Mouse (Mus musculus) MEL (cell line): ENCODE measurements around the gene Enoph1. TPM values are rescaled to one million over a fixed set of nuclear protein-coding genes. Genes with fewer than 3 reads are reported as not detected.

ENCODE experiments used
- DNase-seq: peaks from one replicate; pipeline ENCODE4 v3.0.0; 2011; ENCODE audit warnings: low read depth, low spot score
- H3K27ac ChIP-seq: 2 replicates; pipeline ENCODE4 v1.5.1; 2012; ENCODE audit warnings: low read depth, mild to moderate bottlenecking, control low read depth, low read length, moderate library complexity; ENCODE audit not compliant: control insufficient read depth
- H3K27me3 ChIP-seq, 2 experiments: fragments of 150-350 bp in 1 of 2; sonication (generic) in 1 of 2; 2 replicates each; pipeline ENCODE4 v1.6.1; 2012; ENCODE audit warnings: low read length in 2 of 2, mild to moderate bottlenecking in 2 of 2, improper control_type of control experiment in 1 of 2, moderate library complexity in 1 of 2; ENCODE audit not compliant: insufficient read depth in 2 of 2, control insufficient read depth in 1 of 2
- H3K36me3 ChIP-seq, 2 experiments: 2 replicates each; pipeline ENCODE4 v1.6.1; 2012 to 2014; ENCODE audit warnings: low read length in 2 of 2, improper control_type of control experiment in 1 of 2, inconsistent platforms in 1 of 2, mild to moderate bottlenecking in 1 of 2; ENCODE audit not compliant: insufficient read depth in 2 of 2, control insufficient read depth in 1 of 2
- H3K4me1 ChIP-seq, 2 experiments: fragments of 150-350 bp in 1 of 2; sonication (generic) in 1 of 2; 2 replicates each; pipeline ENCODE4 v1.6.1; 2012; ENCODE audit warnings: low read length in 2 of 2, improper control_type of control experiment in 1 of 2, mild to moderate bottlenecking in 1 of 2; ENCODE audit not compliant: insufficient read depth in 2 of 2, control insufficient read depth in 1 of 2
- H3K4me3 ChIP-seq, 2 experiments: fragments of 150-350 bp in 1 of 2; sonication (generic) in 1 of 2; 2 replicates each; pipeline ENCODE4 v1.5.1; 2012; ENCODE audit warnings: low read depth in 2 of 2, low read length in 2 of 2, mild to moderate bottlenecking in 2 of 2, moderate library complexity in 2 of 2, control low read depth in 1 of 2, improper control_type of control experiment in 1 of 2; ENCODE audit not compliant: control insufficient read depth in 1 of 2, insufficient read depth in 1 of 2
- H3K79me2 ChIP-seq: 2 replicates; pipeline ENCODE4 v1.6.1; 2012; ENCODE audit warnings: mild to moderate bottlenecking, low read length, moderate library complexity; ENCODE audit not compliant: control insufficient read depth, poor library complexity, insufficient read depth
- H3K9ac ChIP-seq: 2 replicates; pipeline ENCODE4 v1.6.1; 2012; ENCODE audit warnings: low read depth, mild to moderate bottlenecking, control low read depth, low read length, moderate library complexity; ENCODE audit not compliant: control insufficient read depth, poor library complexity, severe bottlenecking
- H3K9me3 ChIP-seq: fragments of 150-350 bp; sonication (generic); replicated peaks from 2 replicates; pipeline ENCODE4 v1.6.1; 2012; ENCODE audit warnings: mild to moderate bottlenecking, low read length, improper control_type of control experiment, moderate library complexity; ENCODE audit not compliant: insufficient read depth
- BHLHE40 ChIP-seq: IDR thresholded peaks from 2 replicates; pipeline ENCODE4 v1.6.1; 2012; ENCODE audit warnings: low read depth, mild to moderate bottlenecking, inconsistent platforms, low read length, improper control_type of control experiment, borderline replicate concordance
- CHD2 ChIP-seq: IDR thresholded peaks from 2 replicates; pipeline ENCODE4 v1.6.1; 2011; ENCODE audit warnings: low read length, improper control_type of control experiment
- CTCF ChIP-seq, 3 experiments: IDR thresholded peaks in 2 of 3; conservative IDR thresholded peaks in 1 of 3; 2 replicates each; pipeline ENCODE4 v1.5.1; 2011 to 2012; ENCODE audit warnings: low read length in 3 of 3, low read depth in 2 of 3, mild to moderate bottlenecking in 2 of 3, improper control_type of control experiment in 1 of 3, inconsistent platforms in 1 of 3, mixed read lengths in 1 of 3, moderate library complexity in 1 of 3; ENCODE audit not compliant: control insufficient read depth in 1 of 3, insufficient read depth in 1 of 3, poor library complexity in 1 of 3, severe bottlenecking in 1 of 3
- E2F4 ChIP-seq: IDR thresholded peaks from 2 replicates; pipeline ENCODE4 v1.6.1; 2011; ENCODE audit warnings: low read depth, low read length, improper control_type of control experiment, borderline replicate concordance
- ELF1 ChIP-seq: IDR thresholded peaks from 2 replicates; pipeline ENCODE4 v1.6.1; 2014; ENCODE audit warnings: low read depth, mild to moderate bottlenecking, inconsistent platforms, low read length, improper control_type of control experiment, moderate library complexity
- EP300 ChIP-seq, 2 experiments: IDR thresholded peaks; 2 replicates each; pipeline ENCODE4 v1.6.1; 2011; ENCODE audit warnings: improper control_type of control experiment in 2 of 2, low read length in 2 of 2, low read depth in 1 of 2, mild to moderate bottlenecking in 1 of 2
- JUND ChIP-seq: IDR thresholded peaks from 2 replicates; pipeline ENCODE4 v1.6.1; 2011; ENCODE audit warnings: low read depth, mild to moderate bottlenecking, improper control_type of control experiment, low read length
- MAX ChIP-seq: IDR thresholded peaks from 2 replicates; pipeline ENCODE4 v1.6.1; 2011; ENCODE audit warnings: low read length, improper control_type of control experiment
- MAZ ChIP-seq: IDR thresholded peaks from 2 replicates; pipeline ENCODE4 v1.6.1; 2012; ENCODE audit warnings: low read depth, mild to moderate bottlenecking, inconsistent platforms, low read length, improper control_type of control experiment
- MEF2A ChIP-seq: IDR thresholded peaks from 2 replicates; pipeline ENCODE4 v1.6.1; 2014; ENCODE audit warnings: low read depth, mild to moderate bottlenecking, inconsistent platforms, low read length, improper control_type of control experiment; ENCODE audit not compliant: poor library complexity, insufficient replicate concordance, severe bottlenecking; ENCODE audit errors: extremely low read depth
- MXI1 ChIP-seq: IDR thresholded peaks from 2 replicates; pipeline ENCODE4 v1.6.1; 2011; ENCODE audit warnings: mild to moderate bottlenecking, low read depth, low read length, improper control_type of control experiment
- MYC ChIP-seq: IDR thresholded peaks from 2 replicates; pipeline ENCODE4 v1.6.1; 2011; ENCODE audit warnings: low read depth, mild to moderate bottlenecking, low read length, improper control_type of control experiment, moderate library complexity
- NELFE ChIP-seq: IDR thresholded peaks from 2 replicates; pipeline ENCODE4 v1.6.1; 2011; ENCODE audit warnings: low read depth, low read length, improper control_type of control experiment
- NRF1 ChIP-seq: IDR thresholded peaks from 2 replicates; pipeline ENCODE4 v1.6.1; 2014; ENCODE audit warnings: low read depth, mild to moderate bottlenecking, inconsistent platforms, low read length, improper control_type of control experiment, moderate library complexity; ENCODE audit not compliant: poor library complexity, insufficient read depth, severe bottlenecking
- POLR2A ChIP-seq, 2 experiments: IDR thresholded peaks; 2 replicates each; pipeline ENCODE4 v1.6.1; 2011 to 2012; ENCODE audit warnings: low read length in 2 of 2, mild to moderate bottlenecking in 2 of 2, control low read depth in 1 of 2, improper control_type of control experiment in 1 of 2, low read depth in 1 of 2, moderate library complexity in 1 of 2; ENCODE audit not compliant: control insufficient read depth in 1 of 2, insufficient read depth in 1 of 2, poor library complexity in 1 of 2
- POLR2AphosphoS5 ChIP-seq: IDR thresholded peaks from 2 replicates; pipeline ENCODE4 v1.6.1; 2012; ENCODE audit warnings: low read depth, borderline replicate concordance, mild to moderate bottlenecking, inconsistent platforms, low read length, moderate library complexity, mixed read lengths
- RAD21 ChIP-seq: IDR thresholded peaks from 2 replicates; pipeline ENCODE4 v1.6.1; 2011; ENCODE audit warnings: mild to moderate bottlenecking, low read depth, low read length, improper control_type of control experiment
- SIN3A ChIP-seq: IDR thresholded peaks from 2 replicates; pipeline ENCODE4 v1.6.1; 2012; ENCODE audit warnings: low read length, improper control_type of control experiment, inconsistent platforms
- SMC3 ChIP-seq: IDR thresholded peaks from 2 replicates; pipeline ENCODE4 v1.6.1; 2011; ENCODE audit warnings: low read depth, low read length, improper control_type of control experiment
- TAL1 ChIP-seq: IDR thresholded peaks from 2 replicates; pipeline ENCODE4 v1.6.1; 2012; ENCODE audit warnings: mild to moderate bottlenecking, inconsistent platforms, low read length, moderate library complexity, mixed read lengths
- UBTF ChIP-seq: IDR thresholded peaks from 2 replicates; pipeline ENCODE4 v1.6.1; 2012; ENCODE audit warnings: low read depth, mild to moderate bottlenecking, inconsistent platforms, low read length, improper control_type of control experiment, moderate library complexity, borderline replicate concordance; ENCODE audit not compliant: insufficient read depth
- USF1 ChIP-seq: IDR thresholded peaks from 2 replicates; pipeline ENCODE4 v1.6.1; 2014; ENCODE audit warnings: low read depth, mild to moderate bottlenecking, inconsistent platforms, low read length, improper control_type of control experiment, moderate library complexity
- USF2 ChIP-seq, 2 experiments: IDR thresholded peaks; 2 replicates each; pipeline ENCODE4 v1.6.1; 2011 to 2012; ENCODE audit warnings: improper control_type of control experiment in 2 of 2, low read length in 2 of 2, borderline replicate concordance in 1 of 2, inconsistent platforms in 1 of 2, low read depth in 1 of 2, mild to moderate bottlenecking in 1 of 2; ENCODE audit not compliant: insufficient read depth in 1 of 2
- ZC3H11A ChIP-seq: IDR thresholded peaks from 2 replicates; pipeline ENCODE4 v1.6.1; 2012; ENCODE audit warnings: low read depth, mild to moderate bottlenecking, inconsistent platforms, low read length, improper control_type of control experiment
- ZKSCAN1 ChIP-seq: IDR thresholded peaks from 2 replicates; pipeline ENCODE4 v1.6.1; 2012; ENCODE audit warnings: low read depth, mild to moderate bottlenecking, inconsistent platforms, low read length, improper control_type of control experiment, moderate library complexity
- ZNF384 ChIP-seq: IDR thresholded peaks from 2 replicates; pipeline ENCODE4 v1.6.1; 2012; ENCODE audit warnings: low read depth, mild to moderate bottlenecking, inconsistent platforms, low read length, improper control_type of control experiment
- polyA plus RNA-seq, 2 experiments: library from polyadenylated mRNA; stranded (reverse) in 1 of 2; unstranded in 1 of 2; fragments of >175 nt in 1 of 2; fragments of >200 nt in 1 of 2; gene quantifications; 2 replicates each; pipeline versions ENCODE4 v1.2.1 to v1.2.4; 2012; ENCODE audit warnings: low replicate concordance in 2 of 2, low read depth in 1 of 2; ENCODE audit not compliant: insufficient read length in 2 of 2, insufficient read depth in 1 of 2, missing spikeins in 1 of 2
- total RNA-seq: library from RNA; depleted of rRNA; stranded (reverse); fragments of 300-350 nt; gene quantifications from 2 replicates; pipeline ENCODE4 v1.2.3, GENCODE M21; 2012

Gene Enoph1
- total and polyA plus RNA-seq, 3 experiments, result 83.3 to 89.0 TPM; not detected in 1

DNA sequence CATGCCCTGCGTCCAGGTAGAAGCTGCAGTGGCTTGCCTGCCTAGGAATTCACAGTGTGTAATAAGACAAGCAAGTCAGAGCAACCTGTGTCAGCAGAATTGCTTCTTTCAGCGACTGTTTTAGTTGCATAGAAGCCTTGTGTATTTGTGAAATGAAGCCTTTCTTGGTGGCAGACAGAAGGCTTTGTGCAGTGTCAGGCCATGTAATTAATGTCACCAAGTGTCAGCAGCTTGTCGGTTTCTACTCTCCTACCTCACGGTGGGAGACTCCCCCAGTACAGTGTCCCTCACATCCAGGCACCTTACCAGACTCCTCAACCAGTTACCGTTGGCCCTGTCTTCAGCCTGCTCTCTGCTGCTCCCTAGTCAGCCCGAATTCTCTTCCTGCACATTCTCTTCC is 19.5 kb downstream of the Enoph1 start:
- Histone ChIP-seq H3K9me3 (no peaks in the 10 kb centered on the region), H3K4me1 (peaks cover 7 to 14% of the 10 kb centered on the region in 2 experiments; a peak in 3 of 4 replicates), H3K27me3 (no peaks in the 10 kb centered on the region), H3K79me2 (peaks cover 20% of the 10 kb centered on the region), H3K9ac (no peak overlapping the region), H3K4me3 (no peak overlapping the region), H3K27ac (no peak overlapping the region), H3K36me3 (peaks cover 11 to 12% of the 10 kb centered on the region in 2 experiments)
- no peak for DNase-seq
- TF ChIP-seq USF2 (IDR thresholded peaks at IDR 0.05; ENCODE audit: borderline replicate concordance in 1 of 2, insufficient read depth in 1 of 2, low read depth in 1 of 2, low read length in 2 of 2) (no peak), JUND (no peak), MEF2A (no peak), SIN3A (no peak), NELFE (no peak), TAL1 (no peak), UBTF (no peak), CTCF (IDR thresholded peaks at IDR 0.05 in 2 of 3, conservative IDR thresholded peaks at IDR 0.05 in 1 of 3; ENCODE audit: control insufficient read depth in 1 of 3, insufficient read depth in 1 of 3, low read depth in 2 of 3, low read length in 3 of 3, poor library complexity in 1 of 3, severe bottlenecking in 1 of 3) (no peak), POLR2A (IDR thresholded peaks at IDR 0.05; ENCODE audit: control insufficient read depth in 1 of 2, insufficient read depth in 1 of 2, low read depth in 1 of 2, low read length in 2 of 2, poor library complexity in 1 of 2) (no peak), ZC3H11A (no peak), ZNF384 (no peak), POLR2AphosphoS5 (no peak), MAZ (no peak), NRF1 (no peak), SMC3 (no peak)

DNA sequence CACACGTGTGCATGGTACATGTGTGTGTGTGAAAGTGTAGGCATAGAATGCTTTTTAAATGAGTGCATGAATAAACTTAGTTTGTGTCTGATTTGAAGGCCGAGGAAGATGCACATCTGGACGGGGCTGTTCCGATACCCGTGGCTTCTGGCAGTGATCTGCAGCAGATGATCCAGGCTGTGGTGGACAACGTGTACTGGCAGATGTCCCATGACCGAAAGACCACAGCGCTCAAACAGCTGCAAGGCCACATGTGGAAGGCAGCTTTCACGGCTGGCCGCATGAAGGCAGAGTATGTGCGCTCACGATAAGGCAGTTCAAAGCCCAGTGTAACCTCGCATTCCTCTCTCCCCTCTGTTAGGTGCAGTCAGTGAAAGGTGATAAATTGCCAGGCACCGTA is 21.1 kb downstream of the Enoph1 start:
- Histone ChIP-seq H3K4me3 (no peak overlapping the region), H3K27me3 (no peaks in the 10 kb centered on the region), H3K27ac (no peak overlapping the region), H3K79me2 (peaks cover 10% of the 10 kb centered on the region)
- no peak for TF ChIP-seq CHD2
- TF ChIP-seq ZNF384, result no peak
- TF ChIP-seq MXI1, result no peak
- no peak for TF ChIP-seq MAZ
- no peak for TF ChIP-seq MYC
- TF ChIP-seq TAL1, result no peak
- TF ChIP-seq NRF1, result no peak
- TF ChIP-seq RAD21, result no peak
- TF ChIP-seq NELFE, result no peak
- TF ChIP-seq MEF2A, result no peak
- no peak for TF ChIP-seq MAX
- no peak for TF ChIP-seq BHLHE40
- no peak for TF ChIP-seq USF1
- TF ChIP-seq ZKSCAN1, result no peak
- TF ChIP-seq EP300 (IDR thresholded peaks at IDR 0.05; ENCODE audit: low read depth in 1 of 2, low read length in 2 of 2), result no peak
- no peak for TF ChIP-seq E2F4
- no peak for TF ChIP-seq ELF1
- TF ChIP-seq UBTF, result no peak
- TF ChIP-seq, all 39 proteins: peak for 0
- no peak for DNase-seq
- Histone ChIP-seq H3K9me3 (no peaks in the 10 kb centered on the region), H3K4me1 (peaks cover under 1 to 2% of the 10 kb centered on the region in 2 experiments; a peak in 2 of 4 replicates), H3K9ac (no peak overlapping the region), H3K36me3 (peaks cover 2 to 11% of the 10 kb centered on the region in 2 experiments; a peak in 3 of 4 replicates)
